Mouse (Mus musculus) thymus, postnatal 14 days (tissue): ENCODE results near the gene Ctnna3.
"Not testable (repeated sequence)": the region's sequence is repeated elsewhere in the genome, so short reads cannot be mapped to it uniquely, and the experiment has no call there.

Experiments used
- DNase-seq: peaks from one replicate; pipeline ENCODE4 v3.0.0; 2021

Ctnna3 gene

DNA sequence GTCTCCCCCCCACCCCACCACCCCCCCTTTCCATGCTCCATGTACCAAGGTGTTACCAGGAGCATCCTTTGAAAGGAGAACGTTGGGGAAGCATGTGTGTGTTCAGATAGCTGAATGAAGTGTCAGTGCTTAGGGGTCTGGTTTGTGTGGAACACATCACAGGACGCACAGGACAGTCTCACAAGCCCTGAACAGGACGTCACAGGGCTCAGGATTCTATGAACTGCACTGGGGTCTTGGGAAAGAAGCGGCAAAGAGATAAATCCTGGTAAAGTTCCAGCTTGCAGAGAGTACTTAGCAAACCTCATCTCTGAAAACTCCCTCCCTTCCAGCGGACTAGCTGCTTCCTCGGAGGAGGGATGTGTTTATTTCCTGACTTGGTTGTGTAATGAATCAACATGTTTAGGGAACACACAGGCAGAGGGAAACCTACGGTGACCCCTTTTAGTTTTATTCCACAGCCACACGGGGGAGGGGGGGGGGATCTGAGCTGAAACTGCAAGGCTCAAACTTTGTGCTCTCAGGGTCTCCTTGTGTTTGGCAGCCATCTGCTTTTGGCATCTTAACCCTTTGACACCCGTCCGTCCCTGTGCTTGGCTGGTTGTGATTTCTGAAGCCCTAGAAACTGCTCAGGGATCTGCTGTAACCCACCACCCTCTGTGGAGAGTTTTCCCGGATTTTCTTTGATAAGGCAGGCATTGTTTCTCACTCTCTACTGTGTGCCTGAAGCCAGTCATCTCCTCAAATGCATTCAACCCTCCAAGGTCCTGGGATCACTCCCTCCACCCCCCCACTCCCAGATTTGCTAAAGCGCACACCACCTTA is 656.9 kb downstream of the Ctnna3 start:
- no peak for DNase-seq

DNA sequence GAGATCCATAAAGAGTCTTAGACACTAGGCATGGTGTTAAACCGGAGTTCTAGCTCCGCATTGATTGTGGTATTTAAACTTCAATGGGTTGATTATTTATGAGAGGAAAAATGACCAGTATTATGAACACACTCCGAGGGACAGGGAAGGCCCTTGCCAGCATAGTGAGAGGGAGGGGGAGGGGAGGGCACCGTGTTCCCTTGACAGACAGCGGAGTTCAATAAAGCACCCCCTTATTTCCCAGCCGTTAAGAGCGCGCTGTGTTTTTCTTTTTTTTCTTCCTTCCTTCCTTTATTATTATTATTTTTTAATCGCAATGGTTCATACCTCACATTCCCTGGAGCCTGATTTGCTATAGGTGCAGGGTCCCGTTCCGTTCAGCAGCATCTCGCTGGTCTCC is 657.6 kb downstream of the Ctnna3 start:
- DNase-seq: no peak

DNA sequence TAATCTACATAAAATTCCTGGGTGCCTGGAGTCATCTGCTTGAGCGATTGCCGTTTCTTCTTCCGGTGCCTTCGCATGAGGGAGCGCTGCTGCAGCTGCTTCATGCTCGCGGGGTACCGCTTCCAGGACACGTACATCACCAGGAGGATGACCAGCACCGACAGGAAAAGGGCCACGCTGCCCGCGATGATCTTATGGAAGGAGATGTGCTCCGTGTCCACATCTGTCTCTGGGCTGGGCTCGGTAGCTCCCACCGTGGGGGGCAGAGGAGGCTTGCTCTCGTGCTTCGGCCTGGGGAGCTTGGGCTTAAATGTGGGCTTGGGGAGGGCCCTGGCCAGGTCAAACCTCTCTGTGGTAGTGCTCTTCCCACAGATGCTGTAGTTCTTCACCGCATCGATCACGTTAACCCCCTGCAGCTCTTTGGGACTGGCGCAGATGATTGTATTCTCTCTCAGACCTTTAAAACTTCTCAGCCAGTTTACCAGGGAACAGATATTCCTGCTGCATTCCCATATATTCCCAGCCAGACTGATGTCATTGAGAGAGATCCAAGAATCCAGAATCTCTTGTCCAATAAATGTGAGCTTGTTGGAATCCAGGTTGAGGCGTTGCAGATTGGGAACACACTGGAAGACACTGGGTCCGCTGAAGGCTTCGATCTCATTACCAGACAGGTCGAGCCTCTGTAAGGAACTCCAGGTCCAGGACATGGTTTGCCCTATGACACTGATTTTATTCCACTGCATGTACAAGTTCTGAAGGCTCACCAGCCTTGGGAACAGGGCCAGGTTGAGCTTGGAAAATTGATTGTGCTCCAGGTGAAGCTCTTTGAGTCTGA is 658.3 kb downstream of the Ctnna3 start:
- no peak for DNase-seq

DNA sequence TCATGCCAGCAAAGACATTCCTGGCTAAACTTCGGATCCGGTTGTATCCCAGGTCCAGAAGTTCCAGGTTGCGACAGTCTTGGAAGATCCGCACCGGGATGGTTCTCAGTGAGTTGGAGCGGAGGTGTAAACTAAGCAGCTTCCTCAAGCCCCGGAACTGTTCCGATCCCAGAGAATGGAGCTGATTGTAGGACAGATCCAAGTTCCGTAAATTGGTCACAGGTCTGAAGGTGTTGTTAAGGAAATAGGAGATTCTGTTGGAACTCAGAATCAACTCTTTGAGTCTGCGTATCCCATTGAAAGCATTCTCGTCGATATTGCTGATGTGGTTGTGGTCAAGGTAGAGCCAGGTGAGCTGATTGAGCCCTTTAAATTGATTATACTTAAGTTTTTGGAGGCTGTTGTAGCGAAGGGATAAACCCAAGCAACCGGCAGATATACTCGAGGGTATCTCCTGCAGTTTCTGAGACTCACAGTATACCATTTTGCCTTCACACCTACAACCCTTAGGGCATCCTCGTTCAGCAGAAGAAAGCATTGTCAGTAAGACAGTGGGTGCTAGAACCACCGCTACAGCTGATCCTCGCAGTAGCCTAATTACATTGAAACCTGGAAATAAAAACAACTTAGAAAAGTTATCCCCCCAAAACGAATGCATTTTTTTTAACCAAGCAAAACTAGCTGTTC is 659.0 kb downstream of the Ctnna3 start:
- DNase-seq: no peak

DNA sequence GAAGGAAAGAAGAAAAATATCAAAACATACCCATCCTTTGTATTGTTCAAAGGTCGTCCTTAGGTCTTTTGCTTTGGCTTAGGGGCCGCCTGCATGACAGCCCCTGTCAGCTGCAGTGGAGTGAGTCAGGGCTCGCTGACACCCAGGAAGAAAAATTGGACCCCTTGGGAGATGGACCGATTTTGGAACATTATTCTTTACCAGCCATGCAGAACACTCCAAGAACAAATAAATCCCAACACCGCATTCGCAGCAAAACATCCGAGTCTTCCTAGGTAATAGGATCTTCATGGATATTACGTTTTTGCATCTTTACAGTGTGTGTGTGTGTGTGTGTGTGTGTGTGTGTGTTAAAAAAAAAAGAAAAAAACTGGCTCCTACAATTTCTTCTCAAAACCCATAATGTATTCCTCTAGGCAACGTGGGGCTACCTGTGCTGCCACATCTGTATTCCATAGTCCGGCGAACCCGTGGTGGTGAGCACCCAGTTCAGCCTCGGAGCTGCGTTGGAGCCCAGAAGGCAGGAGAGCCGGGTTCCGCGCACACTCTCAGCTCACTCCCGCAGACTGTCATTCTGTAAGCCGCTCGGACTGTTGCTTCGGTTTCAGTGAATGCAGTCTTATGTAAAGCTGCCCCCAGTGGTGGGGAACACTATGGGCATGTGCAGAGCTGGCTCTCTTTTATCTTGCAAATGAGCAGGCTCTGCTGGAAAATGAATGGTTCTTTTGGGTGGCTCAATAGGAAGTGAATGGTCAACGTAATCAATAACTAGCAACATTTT is 660.0 kb downstream of the Ctnna3 start, which contains the start of gene Lrrtm3:
TSS of gene Lrrtm3 (minus strand) at position 598 of the 781 bp plus-strand sequence.
- no peak for DNase-seq

DNA sequence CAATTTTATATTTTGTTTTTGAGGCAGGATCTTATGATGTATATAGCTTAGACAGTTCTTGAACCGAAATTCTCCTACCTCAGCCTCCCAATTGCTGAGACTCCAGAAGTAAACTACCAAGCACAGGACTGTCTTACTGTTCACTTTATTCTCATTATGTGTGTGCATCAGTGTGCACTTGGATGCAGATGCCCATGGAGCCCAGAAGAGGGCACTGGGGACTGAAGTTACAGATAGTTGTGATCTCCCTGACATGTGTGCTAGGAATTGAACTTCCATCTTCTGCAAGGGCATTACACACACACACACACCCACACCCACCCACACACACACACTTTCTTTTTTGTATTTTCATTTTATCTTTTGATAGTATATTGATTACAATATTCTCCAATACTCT is 666.6 kb downstream of the Ctnna3 start:
- DNase-seq: no peak

DNA sequence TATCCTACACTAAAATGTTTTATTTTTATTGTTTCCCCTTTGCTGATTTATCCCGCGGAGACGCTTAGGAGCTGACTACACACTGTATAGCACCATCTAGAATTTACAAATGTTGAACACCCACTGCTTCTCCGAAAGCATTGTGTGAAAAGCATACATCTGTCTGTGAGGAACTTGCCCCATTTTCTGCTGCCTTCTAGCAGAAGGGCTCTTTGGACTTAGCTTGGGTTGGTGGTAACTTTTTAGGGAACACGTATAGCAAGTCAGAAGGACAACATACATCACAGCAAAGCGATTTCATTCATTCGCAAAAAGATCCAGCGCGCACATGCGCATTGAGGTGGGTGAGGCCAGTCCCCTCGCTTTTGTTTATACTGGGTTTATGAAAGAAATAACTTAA is 685.3 kb downstream of the Ctnna3 start:
- DNase-seq: no peak

DNA sequence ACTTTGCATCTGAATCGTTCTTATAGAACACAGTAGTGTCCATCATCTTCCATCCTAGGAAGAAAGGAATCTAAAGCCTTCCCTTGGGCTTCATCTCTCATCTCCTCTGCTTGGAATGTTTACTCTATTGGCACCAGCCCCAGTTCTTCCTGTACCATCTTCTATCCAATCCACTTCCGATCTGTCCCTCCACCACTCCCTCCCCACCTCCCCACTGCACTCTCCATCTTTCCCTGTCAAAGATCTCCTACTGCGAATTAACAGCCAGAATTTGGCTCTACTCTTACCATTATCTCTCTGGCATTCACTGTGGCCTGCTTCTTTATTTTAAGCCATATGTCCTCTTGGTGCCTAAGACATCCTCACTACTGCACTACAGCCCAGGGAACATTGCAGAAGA is 688.9 kb downstream of the Ctnna3 start:
- no peak for DNase-seq

DNA sequence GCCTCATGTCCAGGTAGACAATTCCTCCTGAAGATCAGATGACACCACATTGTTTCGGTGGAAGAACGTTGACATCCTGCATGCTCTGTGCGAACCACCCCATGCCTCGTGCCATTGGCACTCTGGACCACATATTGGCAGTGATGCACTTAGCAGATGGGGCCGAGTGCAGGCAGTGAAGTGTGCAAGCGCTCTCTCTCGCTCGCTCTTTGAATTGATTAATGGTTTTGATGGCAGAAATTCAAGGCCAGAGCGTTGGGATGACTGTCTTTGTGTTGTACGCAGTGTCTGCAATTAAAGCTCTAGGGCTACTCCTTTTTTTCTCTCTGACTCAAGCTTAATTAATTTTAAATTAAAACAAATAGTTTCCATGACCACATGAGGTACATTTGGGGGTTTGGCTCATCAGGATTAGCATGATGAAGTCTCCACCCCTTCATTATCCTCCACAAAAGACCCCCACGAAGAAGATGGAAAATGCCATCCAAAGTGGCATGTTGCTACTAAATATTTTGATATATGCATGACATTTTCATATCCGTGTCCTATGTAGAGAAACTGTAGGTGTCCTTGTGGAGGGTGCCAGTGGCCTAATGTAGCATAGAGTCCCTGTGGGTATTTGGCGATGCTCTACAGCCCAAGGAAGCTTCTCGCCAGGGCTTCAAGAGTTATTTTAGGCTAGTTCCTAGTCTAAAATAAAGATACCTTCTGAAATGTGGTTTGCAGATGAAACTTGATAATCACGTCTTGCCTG is 700.7 kb downstream of the Ctnna3 start:
- no peak for DNase-seq

DNA sequence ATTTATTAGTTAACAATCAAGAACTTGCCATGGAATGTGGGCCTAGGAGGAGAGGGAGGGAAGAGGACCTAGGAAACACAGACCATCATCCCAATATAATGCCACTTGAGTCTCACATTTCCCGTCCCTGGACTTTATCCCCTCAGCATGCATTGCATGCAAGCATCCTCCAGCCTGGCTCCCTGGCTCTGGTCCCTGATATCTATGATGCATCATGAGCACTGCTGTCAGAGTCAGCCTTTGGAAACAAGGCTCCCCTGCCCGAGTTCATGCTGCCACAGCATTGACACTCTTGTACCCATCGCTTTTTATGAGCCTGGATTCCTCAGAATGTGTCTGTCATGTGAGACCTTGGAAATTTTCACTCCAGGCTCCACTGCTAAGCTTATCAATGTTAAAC is 703.6 kb downstream of the Ctnna3 start:
- DNase-seq: no peak

DNA sequence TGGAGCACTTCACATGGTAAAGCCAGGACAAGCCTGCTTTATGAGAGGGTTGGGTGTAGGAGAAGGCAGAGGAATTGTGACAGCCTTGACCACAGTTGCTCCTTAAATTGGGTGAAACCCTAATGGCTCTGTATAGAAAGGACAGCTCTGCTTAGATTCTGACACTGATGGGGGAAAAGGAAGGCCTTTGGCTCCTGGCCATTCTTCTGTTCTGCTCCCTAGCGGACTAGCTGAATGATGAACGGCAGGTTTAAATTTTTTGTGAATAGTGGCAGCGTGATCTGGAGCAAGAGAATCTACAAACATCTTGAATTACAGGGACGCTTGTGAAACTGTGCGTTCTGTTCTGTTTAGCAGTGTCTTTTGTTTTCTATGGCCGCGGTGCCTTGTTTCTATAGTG is 705.6 kb downstream of the Ctnna3 start:
- no peak for DNase-seq

DNA sequence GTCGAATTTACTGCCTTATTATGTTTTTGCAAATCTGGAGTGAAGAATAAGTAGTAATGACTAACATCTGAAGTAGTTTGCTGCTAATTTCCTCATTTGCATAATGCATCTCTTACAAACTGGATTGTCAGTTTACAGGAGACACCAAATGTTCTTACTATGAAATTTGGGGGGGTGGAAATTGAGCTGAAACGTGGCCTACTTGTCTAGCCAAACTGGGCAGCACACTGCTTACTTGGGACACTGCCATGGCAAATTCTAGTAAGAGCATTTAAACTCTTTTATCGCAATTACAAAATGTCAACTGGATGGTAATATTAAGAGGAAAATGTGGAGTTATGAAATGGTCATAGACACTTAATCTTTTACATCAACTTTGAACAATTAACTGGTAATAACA is 716.6 kb downstream of the Ctnna3 start:
- no peak for DNase-seq

DNA sequence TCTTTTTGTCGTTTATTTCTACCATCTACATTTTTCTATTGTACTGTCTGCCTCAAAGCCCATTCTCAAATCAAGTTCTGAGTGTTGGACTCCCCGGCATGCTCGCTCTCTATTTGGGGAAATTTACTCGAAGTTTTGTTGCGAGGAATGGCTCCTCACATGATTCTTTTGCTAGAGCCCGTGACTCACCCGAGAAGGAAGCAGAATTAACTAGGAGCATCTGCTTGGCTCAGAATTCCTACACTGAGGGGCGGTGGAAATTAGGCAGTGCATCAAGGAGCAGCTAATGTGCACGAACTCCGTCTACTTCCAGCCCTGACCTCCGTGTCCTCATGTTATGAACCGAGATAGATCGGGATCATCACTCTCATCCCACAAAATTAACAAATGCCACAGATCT is 751.8 kb downstream of the Ctnna3 start:
- DNase-seq: no peak

DNA sequence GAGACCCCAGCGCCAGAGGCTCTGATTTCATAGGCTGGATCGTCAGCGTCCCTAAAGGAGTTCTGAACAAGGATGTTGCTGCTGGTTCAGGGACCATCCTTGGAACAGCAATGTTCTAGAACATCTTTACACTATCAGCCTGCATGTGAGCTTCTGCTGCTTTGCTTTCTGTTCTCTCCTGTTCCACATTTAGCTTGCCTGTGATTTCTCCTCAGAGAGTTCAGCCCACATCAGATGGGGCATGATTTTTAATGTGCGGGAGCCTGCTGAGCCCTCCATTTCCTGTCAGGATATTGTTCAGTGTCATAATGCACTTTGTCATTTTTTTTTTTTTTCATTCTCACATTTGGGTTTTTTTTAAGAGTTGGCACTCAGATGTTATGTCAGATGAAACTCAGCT is 752.8 kb downstream of the Ctnna3 start:
- DNase-seq: no peak

DNA sequence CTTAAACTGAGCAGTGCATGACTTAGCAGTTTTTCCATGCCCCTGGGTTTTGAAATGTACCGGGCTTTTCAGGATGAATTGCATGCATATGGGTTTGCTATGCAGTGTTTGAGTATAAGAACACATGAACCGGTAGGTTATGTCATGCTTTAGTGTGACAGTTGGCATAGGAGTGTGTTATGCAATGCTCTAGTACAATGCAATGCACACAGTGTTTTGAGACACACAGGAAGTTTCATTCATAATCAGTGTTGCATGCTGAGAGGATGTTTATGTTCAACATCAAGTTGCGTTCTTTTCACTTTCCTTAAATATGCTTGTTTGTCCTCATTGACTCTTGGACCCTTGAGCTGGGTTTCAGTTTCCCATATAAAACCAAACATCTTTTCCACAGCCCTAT is 758.1 kb downstream of the Ctnna3 start:
- no peak for DNase-seq

DNA sequence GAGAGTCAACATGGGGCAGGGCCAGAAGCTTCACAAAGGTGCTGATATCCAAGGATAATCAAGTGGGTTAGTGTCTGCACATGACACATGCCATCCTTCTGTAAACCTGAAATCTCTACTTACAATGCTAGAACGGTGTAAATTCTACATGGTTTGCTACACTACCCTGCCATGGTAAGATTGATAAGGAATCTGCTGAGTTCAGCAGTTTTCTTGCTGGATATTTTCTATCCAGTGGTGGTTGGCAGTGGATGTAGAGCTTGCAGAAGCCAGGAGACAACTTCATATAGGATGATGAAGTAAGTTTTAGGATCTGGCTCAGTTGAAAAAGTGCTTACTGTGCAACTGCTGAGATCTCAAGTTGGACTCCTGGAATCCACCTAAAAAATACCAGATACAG is 767.7 kb downstream of the Ctnna3 start:
- no peak for DNase-seq

DNA sequence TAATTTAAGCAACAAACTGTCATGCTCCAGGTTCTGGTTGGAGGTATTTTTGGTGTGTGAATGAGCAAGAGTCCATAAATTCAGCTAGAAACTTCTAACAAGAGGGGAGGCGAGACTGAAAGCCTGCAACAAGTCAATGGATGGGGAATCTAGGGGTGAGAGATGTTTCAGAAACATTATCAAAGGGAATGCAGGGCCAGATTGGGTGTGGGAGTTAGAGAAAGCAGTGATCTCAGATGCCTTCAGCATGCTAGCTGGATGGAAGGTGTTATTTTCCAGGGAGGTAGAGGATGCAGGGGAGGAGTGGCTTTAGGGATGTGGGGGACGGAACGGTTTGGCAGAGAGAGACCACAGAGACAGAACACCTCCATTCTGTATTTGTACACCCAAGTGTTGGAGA is 785.7 kb downstream of the Ctnna3 start:
- no peak for DNase-seq

DNA sequence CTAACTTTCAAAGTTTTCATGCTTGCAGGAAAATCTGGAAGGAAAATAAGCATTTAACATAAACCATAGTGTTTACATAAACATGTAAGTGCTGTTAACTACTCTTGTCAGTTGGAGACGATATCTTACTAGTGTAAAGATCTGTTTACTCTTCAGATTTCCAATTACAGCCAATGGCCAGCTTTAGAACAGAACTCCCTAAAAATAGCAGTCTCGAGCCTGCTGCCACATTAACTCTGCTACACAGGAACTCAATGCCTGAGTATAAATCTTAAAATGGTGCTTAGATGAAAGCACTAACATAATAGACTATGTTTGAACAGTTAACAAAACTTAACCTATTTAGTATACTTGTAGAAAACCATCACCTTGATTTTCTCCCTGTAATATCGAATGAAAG is 793.1 kb downstream of the Ctnna3 start:
- no peak for DNase-seq

DNA sequence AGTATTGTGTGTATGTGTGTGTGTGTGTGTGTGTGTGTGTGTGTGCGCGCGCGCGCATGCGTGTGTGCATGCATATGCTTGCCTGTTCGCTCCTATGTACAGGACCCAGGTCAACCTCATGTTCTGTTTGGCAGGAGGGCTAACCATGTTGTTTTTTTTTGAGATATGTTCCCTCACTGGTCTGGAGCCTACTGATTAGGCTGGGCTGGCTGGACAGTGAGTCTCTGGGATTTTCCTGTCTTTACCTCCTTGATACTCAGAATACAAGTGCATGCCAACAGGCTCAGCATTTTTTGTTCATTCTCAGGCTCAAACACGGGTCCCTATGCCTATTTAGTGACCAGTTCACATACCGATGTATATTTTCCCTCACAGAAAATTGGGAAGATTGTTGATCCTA is 794.1 kb downstream of the Ctnna3 start:
- no peak for DNase-seq

DNA sequence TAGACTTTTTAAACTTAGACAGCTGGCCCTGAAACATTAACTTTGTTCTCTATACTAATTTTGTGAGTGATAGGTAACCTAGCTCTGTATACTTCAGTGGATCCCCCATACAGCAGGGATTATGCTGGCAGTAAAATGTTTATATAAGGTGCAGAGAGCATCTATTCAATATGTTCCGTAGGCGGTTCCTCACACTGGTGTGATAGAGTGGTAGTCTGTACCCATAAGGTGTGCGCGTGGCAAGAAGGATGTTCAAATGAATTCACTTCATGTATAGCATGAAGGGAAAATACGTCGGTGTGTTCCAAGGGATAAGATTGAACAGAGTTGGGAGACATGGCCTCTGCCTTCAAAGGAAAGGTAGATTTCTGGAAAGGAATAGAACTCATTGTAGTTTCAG is 794.5 kb downstream of the Ctnna3 start:
- DNase-seq: no peak

DNA sequence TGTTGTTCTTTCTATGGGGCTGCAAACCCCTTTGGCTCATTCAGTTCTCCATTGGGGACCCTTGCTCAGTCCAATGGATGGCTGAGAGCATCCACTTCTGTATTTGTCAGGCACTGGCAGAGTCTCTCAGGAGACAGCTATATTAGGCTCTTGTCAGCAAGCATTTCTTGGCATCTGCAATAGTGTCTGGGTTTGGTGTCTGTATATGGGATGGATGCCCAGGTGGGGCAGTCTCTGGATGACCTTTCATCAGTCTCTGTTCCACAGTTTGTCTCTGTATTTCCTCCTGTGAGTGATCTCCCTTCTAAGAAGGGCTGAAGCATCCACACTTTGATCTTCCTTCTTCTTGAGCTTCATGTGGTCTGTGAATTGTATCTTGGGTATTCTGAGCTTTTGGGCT is 795.9 kb downstream of the Ctnna3 start:
- DNase-seq: not testable (repeated sequence)

DNA sequence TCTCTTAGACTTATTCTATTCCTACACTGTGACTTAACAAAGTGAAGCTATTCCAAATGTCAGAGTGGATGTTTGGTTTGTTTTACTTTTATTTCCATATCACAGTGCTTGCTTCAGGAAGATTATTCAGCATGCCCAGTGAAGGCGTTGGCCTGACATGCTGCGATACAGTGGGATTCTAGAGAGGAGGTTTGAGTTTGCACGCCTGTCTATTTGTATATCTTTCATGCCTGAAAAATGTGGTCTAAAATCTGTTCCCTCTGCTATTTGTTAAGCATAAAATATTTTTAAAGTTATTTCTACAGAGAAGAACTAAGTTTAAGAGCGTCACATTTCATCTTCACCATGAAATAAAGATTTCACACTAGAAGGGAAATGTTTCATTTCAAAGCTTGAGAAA is 813.5 kb downstream of the Ctnna3 start:
- DNase-seq: no peak
